Mouse (Mus musculus) spleen, adult 2 months (tissue): ENCODE measurements around the gene Pappa.

Source experiments
- CTCF ChIP-seq: fragments of 200-500 bp; IDR thresholded peaks from 2 replicates; pipeline ENCODE4 v1.5.1; 2011; ENCODE audit warnings: mild to moderate bottlenecking, inconsistent platforms; ENCODE audit not compliant: insufficient read depth, insufficient read length, insufficient replicate concordance; ENCODE audit errors: extremely low read depth
- POLR2A ChIP-seq: fragments of 200-500 bp; IDR thresholded peaks from 2 replicates; pipeline ENCODE4 v1.6.1; 2011; ENCODE audit warnings: low read depth, low read length, inconsistent platforms

DNA sequence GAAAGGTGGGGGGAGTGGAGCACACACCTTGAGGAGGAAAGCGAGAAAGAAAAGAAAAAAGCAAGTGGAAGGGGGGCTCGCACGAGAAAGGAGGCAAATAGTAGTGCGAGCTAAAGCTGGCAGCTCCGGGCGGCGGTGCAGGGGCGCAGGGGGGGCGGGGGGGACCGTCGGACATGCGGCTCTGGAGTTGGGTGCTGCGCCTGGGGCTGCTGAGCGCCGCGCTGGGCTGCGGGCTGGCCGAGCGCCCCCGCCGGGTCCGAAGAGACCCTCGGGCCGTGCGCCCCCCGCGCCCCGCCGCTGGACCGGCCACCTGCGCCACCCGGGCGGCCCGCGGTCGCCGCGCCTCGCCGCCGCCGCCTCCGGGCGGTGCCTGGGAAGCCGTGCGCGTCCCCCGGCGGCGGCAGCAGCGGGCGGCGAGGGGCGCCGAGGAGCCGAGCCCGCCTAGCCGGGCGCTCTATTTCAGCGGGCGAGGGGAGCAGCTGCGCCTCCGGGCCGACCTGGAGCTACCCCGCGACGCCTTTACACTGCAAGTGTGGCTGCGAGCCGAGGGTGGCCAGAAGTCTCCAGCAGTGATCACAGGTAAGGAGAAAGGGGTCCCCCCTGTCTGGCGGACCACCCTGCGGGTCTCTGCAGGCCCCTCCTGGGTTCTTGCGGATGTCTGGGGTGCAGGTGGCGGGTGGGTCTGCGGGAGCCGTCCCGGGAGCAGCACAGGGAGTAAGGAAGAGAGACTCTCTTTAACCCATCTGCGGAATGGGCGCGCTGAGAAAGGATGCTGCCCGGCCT, 586 bp downstream of the Pappa start:
- no peak for TF ChIP-seq CTCF
- TF ChIP-seq POLR2A = no peak
